Comparison of ENCODE assay signal across 9 mouse cellular contexts in genomic region chr8:105294776-105295175, GRCm38 (mm10). TPM values are rescaled to one million over a fixed set of nuclear protein-coding genes. Genes with fewer than 3 reads are reported as not detected.
DNase-seq lines count a peak whose midpoint lies in the region; ATAC-seq and TF ChIP-seq lines count a peak whose summit lies in the region.
"Had no signal": no experiment of that assay in that cellular context is flagged by ENCODE, and none has a peak within 500 bp of the region (broad histone marks: within the 10 kb centered on the region; RNA-seq: fewer than 3 reads in every experiment).

No protein-coding gene starts in this region.

- no peak for ATAC-seq in forebrain, embryonic 11.5 days (replicated peaks; ENCODE audit: low FRiP score)
- no peak for ATAC-seq in forebrain, embryonic 13.5 days
- no peak for ATAC-seq in kidney, embryonic 16.5 days (ENCODE audit: low FRiP score, low TSS enrichment)
- ATAC-seq in liver, embryonic 11.5 days (replicated peaks; ENCODE audit: low FRiP score) = no peak
- ATAC-seq: forebrain, embryonic 15.5 days had no signal

- H3K9ac ChIP-seq in forebrain, embryonic 11.5 days (ENCODE audit: low read length) = no peak overlapping the region
- no peak overlapping the region; the same call in 1 of the 2 replicates for H3K9ac ChIP-seq in forebrain, embryonic 13.5 days
- peak overlapping the region; percentile 24; the same call in 1 of the 2 replicates for H3K9ac ChIP-seq in kidney, embryonic 16.5 days (replicated peaks; ENCODE audit: low read length)
- 0 out of 2 replicates have a peak overlapping the region, but pooled peaks have one; percentile 45 for H3K9ac ChIP-seq in CH12.LX (ENCODE audit: insufficient read depth, low read depth)
- peak overlapping the region; percentile 10; the same call in 1 of the 2 replicates for H3K9ac ChIP-seq in liver, embryonic 11.5 days (ENCODE audit: low read depth, low read length)
- H3K9ac ChIP-seq: forebrain, embryonic 15.5 days had no signal

- H3K79me2 ChIP-seq in CH12.LX (replicated peaks; ENCODE audit: control insufficient read depth, extremely low read depth, insufficient read depth, poor library complexity, severe bottlenecking) = peaks cover 20% of the 10 kb centered on the region

- H3K27ac ChIP-seq in forebrain, embryonic 11.5 days (ENCODE audit: low read depth, low read length) = no peak overlapping the region
- no peak overlapping the region for H3K27ac ChIP-seq in forebrain, embryonic 13.5 days
- H3K27ac ChIP-seq in kidney, embryonic 16.5 days (ENCODE audit: low read length) = no peak overlapping the region
- H3K27ac ChIP-seq in CH12.LX (ENCODE audit: insufficient read depth, low read depth) = peak overlapping the region; percentile 65; the same call in 1 of the 2 replicates
- H3K27ac ChIP-seq in liver, embryonic 11.5 days (ENCODE audit: low read depth, low read length) = no peak overlapping the region
- H3K27ac ChIP-seq: forebrain, embryonic 15.5 days had no signal

- H3K4me2 ChIP-seq in forebrain, embryonic 11.5 days (ENCODE audit: low read depth, low read length, severe bottlenecking) = no peak overlapping the region
- no peak overlapping the region for H3K4me2 ChIP-seq in forebrain, embryonic 13.5 days
- H3K4me2 ChIP-seq in kidney, embryonic 16.5 days (replicated peaks; ENCODE audit: low read depth, low read length) = peak overlapping the region; percentile 45
- peak overlapping the region; percentile 88 for H3K4me2 ChIP-seq in CH12.LX (ENCODE audit: insufficient read depth, low read depth, poor library complexity, severe bottlenecking)
- peak overlapping the region; percentile 76 for H3K4me2 ChIP-seq in liver, embryonic 11.5 days
- H3K4me2 ChIP-seq: forebrain, embryonic 15.5 days had no signal

- WGBS in forebrain, embryonic 11.5 days = 60% methylated on average over 9 of the region's 9 CpGs
- 61% methylated on average over 9 of the region's 9 CpGs for WGBS in forebrain, embryonic 13.5 days
- 70% methylated on average over 9 of the region's 9 CpGs for whole genome bisulfite sequencing in kidney, embryonic 16.5 days
- 73% methylated on average over 9 of the region's 9 CpGs for WGBS in liver, embryonic 11.5 days

- peaks cover 9% of the 10 kb centered on the region for H3K27me3 ChIP-seq in forebrain, embryonic 11.5 days (ENCODE audit: control insufficient read depth, insufficient read depth, low read length)
- peaks cover 11% of the 10 kb centered on the region for H3K27me3 ChIP-seq in forebrain, embryonic 13.5 days
- peaks cover 11% of the 10 kb centered on the region for H3K27me3 ChIP-seq in kidney, embryonic 16.5 days (ENCODE audit: insufficient read depth, low read length)
- H3K27me3 ChIP-seq in CH12.LX (replicated peaks) = no peaks in the 10 kb centered on the region
- peaks cover 11% of the 10 kb centered on the region for H3K27me3 ChIP-seq in liver, embryonic 11.5 days (replicated peaks; ENCODE audit: control insufficient read depth, insufficient read depth, low read length)

- dilution Hi-C loops in CH12.LX (cut with MboI; ENCODE audit: extremely low pct_ligation_motif_present, extremely low pct_unique_long_range_greater_than_20kb, low sequenced_read_pairs) = no loop called here

- DNase-seq in forebrain, embryonic 11.5 days (ENCODE audit: low spot score) = peak; percentile 46
- no peak for DNase-seq in kidney, adult 8-10 months
- no peak for DNase-seq in CH12.LX (ENCODE audit: extremely low read depth)
- no peak for DNase-seq in liver, embryonic 11.5 days (ENCODE audit: low spot score)
- no peak for DNase-seq in layer of hippocampus, adult 9-11 months
- no peak for DNase-seq in adrenal gland, postnatal 25 days

- no peak overlapping the region for H3K4me3 ChIP-seq in forebrain, embryonic 11.5 days (ENCODE audit: low read depth, low read length)
- H3K4me3 ChIP-seq in forebrain, embryonic 13.5 days = no peak overlapping the region
- H3K4me3 ChIP-seq in kidney, embryonic 16.5 days (ENCODE audit: low read length) = peak overlapping the region; percentile 35
- H3K4me3 ChIP-seq in CH12.LX (replicated peaks in 1 of 3; ENCODE audit: low read depth in 2 of 3, low read length in 2 of 3, poor library complexity in 1 of 3) = peak overlapping the region in 1 of 3 experiments; percentile 57
- peak overlapping the region; percentile 26 for H3K4me3 ChIP-seq in liver, embryonic 11.5 days (ENCODE audit: low read depth, low read length)
- H3K4me3 ChIP-seq: forebrain, embryonic 15.5 days had no signal

- H3K36me3 ChIP-seq in forebrain, embryonic 11.5 days (ENCODE audit: control insufficient read depth, insufficient read depth, low read length) = no peaks in the 10 kb centered on the region
- peaks cover 11% of the 10 kb centered on the region for H3K36me3 ChIP-seq in forebrain, embryonic 13.5 days (ENCODE audit: poor library complexity, severe bottlenecking)
- H3K36me3 ChIP-seq in kidney, embryonic 16.5 days (ENCODE audit: insufficient read depth, low read length) = peaks cover 5% of the 10 kb centered on the region; the same call in 1 of the 2 replicates
- peaks cover under 1 to 26% of the 10 kb centered on the region in 2 experiments for H3K36me3 ChIP-seq in CH12.LX (replicated peaks in 1 of 2; ENCODE audit: control insufficient read depth in 1 of 2, insufficient read depth in 1 of 2, low read length in 1 of 2)
- H3K36me3 ChIP-seq in liver, embryonic 11.5 days (ENCODE audit: control insufficient read depth, insufficient read depth, low read length) = peaks cover 9% of the 10 kb centered on the region; the same call in 1 of the 2 replicates

- peaks cover 19% of the 10 kb centered on the region for H3K4me1 ChIP-seq in forebrain, embryonic 11.5 days (replicated peaks; ENCODE audit: control insufficient read depth, insufficient read depth, low read length)
- H3K4me1 ChIP-seq in forebrain, embryonic 13.5 days = peaks cover 38% of the 10 kb centered on the region
- peaks cover 30% of the 10 kb centered on the region for H3K4me1 ChIP-seq in kidney, embryonic 16.5 days (ENCODE audit: insufficient read depth, low read length)
- peaks cover 12 to 42% of the 10 kb centered on the region in 2 experiments for H3K4me1 ChIP-seq in CH12.LX (ENCODE audit: control insufficient read depth in 1 of 2, insufficient read depth in 2 of 2)
- H3K4me1 ChIP-seq in liver, embryonic 11.5 days (replicated peaks; ENCODE audit: control insufficient read depth, insufficient read depth, low read length) = peaks cover 30% of the 10 kb centered on the region

- in situ Hi-C loops in CH12.LX (cut with MboI; ENCODE audit: low pct_ligation_motif_present, low pct_unique_long_range_greater_than_20kb, low sequenced_read_pairs) = loop anchor here (5.0 kb wide), 1 partner anchor 37 kb away; the partner anchor contains the start of gene B3gnt9

- no peak for TF ChIP-seq EP300 in CH12.LX (IDR thresholded peaks at IDR 0.05; ENCODE audit: low read length)

- H3K9me3 ChIP-seq in forebrain, embryonic 11.5 days (ENCODE audit: control insufficient read depth, low read length) = no peaks in the 10 kb centered on the region
- H3K9me3 ChIP-seq in forebrain, embryonic 13.5 days (replicated peaks) = no peaks in the 10 kb centered on the region
- H3K9me3 ChIP-seq in kidney, embryonic 16.5 days (ENCODE audit: low read length) = no peaks in the 10 kb centered on the region
- H3K9me3 ChIP-seq in CH12.LX (replicated peaks; ENCODE audit: low read length) = no peaks in the 10 kb centered on the region
- no peaks in the 10 kb centered on the region for H3K9me3 ChIP-seq in liver, embryonic 11.5 days (ENCODE audit: control insufficient read depth, low read length)
- H3K9me3 ChIP-seq: forebrain, embryonic 15.5 days had no signal

- TF ChIP-seq POLR2A in CH12.LX (IDR thresholded peaks at IDR 0.05; ENCODE audit: low read depth, low read length) = no peak

- TF ChIP-seq RAD21 in CH12.LX (IDR thresholded peaks at IDR 0.05; ENCODE audit: low read depth, low read length) = no peak

- TF ChIP-seq CTCF in CH12.LX (conservative IDR thresholded peaks at IDR 0.05 in 1 of 2, IDR thresholded peaks at IDR 0.05 in 1 of 2; ENCODE audit: low read depth in 2 of 2, low read length in 2 of 2) = no peak

RNA-seq across cellular contexts. Expression of gene Exoc3l, which starts 1.1 kb away (rescaled TPM):
- 10.3 TPM in 2 replicates for polyA plus RNA-seq in forebrain, embryonic 11.5 days (2014; fragmentation: Nextera tagmentation; extraction: Ambion mirVana)
- 9.8 and 10.3 TPM in 2 replicates for polyA plus RNA-seq in forebrain, embryonic 13.5 days (2015; fragmentation: Nextera tagmentation; extraction: Ambion mirVana)
- 29.5 and 32.1 TPM in 2 replicates for polyA plus RNA-seq in kidney, embryonic 16.5 days (2015; fragmentation: Nextera tagmentation; extraction: Ambion mirVana)
- 10.9 and 12.5 TPM in 2 replicates for total RNA-seq in CH12.LX (2012; rRNA removed)
- total RNA-seq in CH12.LX (2014; rRNA removed) = 3.9 and 4.4 TPM in 2 replicates
- polyA plus RNA-seq in CH12.LX (2012; ENCODE audit: insufficient read length, low read depth) = 6.3 and 7.5 TPM in 2 replicates
- polyA plus RNA-seq in liver, embryonic 11.5 days (2014; fragmentation: Nextera tagmentation; extraction: Ambion mirVana) = 13.7 and 19.6 TPM in 2 replicates
- total RNA-seq in adrenal gland, postnatal 25 days (2021) = 28.1 and 32.0 TPM in 2 replicates

RNA-seq across cellular contexts. Expression of gene E2f4, which starts 2.7 kb away (rescaled TPM):
- 122 and 135 TPM in 2 replicates for polyA plus RNA-seq in forebrain, embryonic 11.5 days (2014; fragmentation: Nextera tagmentation; extraction: Ambion mirVana)
- 56.9 and 60.6 TPM in 2 replicates for polyA plus RNA-seq in forebrain, embryonic 13.5 days (2015; fragmentation: Nextera tagmentation; extraction: Ambion mirVana)
- polyA plus RNA-seq in kidney, embryonic 16.5 days (2015; fragmentation: Nextera tagmentation; extraction: Ambion mirVana) = 90.1 and 108 TPM in 2 replicates
- total RNA-seq in CH12.LX (2012; rRNA removed) (51.0 and 62.4 TPM in 2 replicates), CH12.LX (2014; rRNA removed) (34.1 and 39.9 TPM in 2 replicates)
- 165 and 198 TPM in 2 replicates for polyA plus RNA-seq in CH12.LX (2012; ENCODE audit: insufficient read length, low read depth)
- 266 and 301 TPM in 2 replicates for polyA plus RNA-seq in liver, embryonic 11.5 days (2014; fragmentation: Nextera tagmentation; extraction: Ambion mirVana)
- 44.1 and 45.5 TPM in 2 replicates for total RNA-seq in adrenal gland, postnatal 25 days (2021)

RNA-seq across cellular contexts. Expression of gene 4931428F04Rik, which starts 5.1 kb away (rescaled TPM):
- 23.4 and 30.3 TPM in 2 replicates for polyA plus RNA-seq in forebrain, embryonic 11.5 days (2014; fragmentation: Nextera tagmentation; extraction: Ambion mirVana)
- polyA plus RNA-seq in forebrain, embryonic 13.5 days (2015; fragmentation: Nextera tagmentation; extraction: Ambion mirVana) = 57.4 and 66.1 TPM in 2 replicates
- polyA plus RNA-seq in kidney, embryonic 16.5 days (2015; fragmentation: Nextera tagmentation; extraction: Ambion mirVana) = 10.5 and 13.4 TPM in 2 replicates
- total RNA-seq in CH12.LX (2012; rRNA removed) = 4.7 and 4.8 TPM in 2 replicates
- 2.2 and 2.7 TPM in 2 replicates for total RNA-seq in CH12.LX (2014; rRNA removed)
- 9.1 and 9.4 TPM in 2 replicates for polyA plus RNA-seq in CH12.LX (2012; ENCODE audit: insufficient read length, low read depth)
- polyA plus RNA-seq in liver, embryonic 11.5 days (2014; fragmentation: Nextera tagmentation; extraction: Ambion mirVana) = 4.7 and 5.1 TPM in 2 replicates
- 1.9 and 3.7 TPM in 2 replicates for total RNA-seq in adrenal gland, postnatal 25 days (2021)

RNA-seq across cellular contexts. Expression of gene Elmo3, which starts 10.6 kb away (rescaled TPM):
- polyA plus RNA-seq in forebrain, embryonic 11.5 days (2014; fragmentation: Nextera tagmentation; extraction: Ambion mirVana) = 2.4 and 2.6 TPM in 2 replicates
- polyA plus RNA-seq in forebrain, embryonic 13.5 days (2015; fragmentation: Nextera tagmentation; extraction: Ambion mirVana) = 0.75 and 0.83 TPM in 2 replicates
- polyA plus RNA-seq in kidney, embryonic 16.5 days (2015; fragmentation: Nextera tagmentation; extraction: Ambion mirVana) = 13.3 and 13.9 TPM in 2 replicates
- total RNA-seq in CH12.LX (2012; rRNA removed) = 1.4 and 1.6 TPM in 2 replicates
- total RNA-seq in CH12.LX (2014; rRNA removed) = 0.72 and 0.77 TPM in 2 replicates
- polyA plus RNA-seq in CH12.LX (2012; ENCODE audit: insufficient read length, low read depth) = 1.3 and 2.4 TPM in 2 replicates
- 2.6 and 3.0 TPM in 2 replicates for polyA plus RNA-seq in liver, embryonic 11.5 days (2014; fragmentation: Nextera tagmentation; extraction: Ambion mirVana)
- 3.9 and 9.8 TPM in 2 replicates for total RNA-seq in adrenal gland, postnatal 25 days (2021)

RNA-seq across cellular contexts. Expression of gene Nol3, which starts 18.8 kb away (rescaled TPM):
- polyA plus RNA-seq in forebrain, embryonic 11.5 days (2014; fragmentation: Nextera tagmentation; extraction: Ambion mirVana) = 1.6 and 2.1 TPM in 2 replicates
- 2.4 and 3.0 TPM in 2 replicates for polyA plus RNA-seq in forebrain, embryonic 13.5 days (2015; fragmentation: Nextera tagmentation; extraction: Ambion mirVana)
- polyA plus RNA-seq in kidney, embryonic 16.5 days (2015; fragmentation: Nextera tagmentation; extraction: Ambion mirVana) = 1.2 and 1.4 TPM in 2 replicates
- 0.34 and 0.42 TPM in 2 replicates for total RNA-seq in CH12.LX (2012; rRNA removed)
- not detected in 2 replicates for total RNA-seq in CH12.LX (2014; rRNA removed)
- 0.31 TPM in 1 of 2 replicates, not detected in the other for polyA plus RNA-seq in CH12.LX (2012; ENCODE audit: insufficient read length, low read depth)
- 0.14 and 0.51 TPM in 2 replicates for polyA plus RNA-seq in liver, embryonic 11.5 days (2014; fragmentation: Nextera tagmentation; extraction: Ambion mirVana)
- total RNA-seq in adrenal gland, postnatal 25 days (2021) = 4.4 and 4.7 TPM in 2 replicates

Comparison
In these comparisons a context has a peak if more than half of its experiments do, and no peak if none do; other contexts are left out.
1. H3K4me2 ChIP-seq: peak in kidney, embryonic 16.5 days (single experiment), CH12.LX (single experiment) and liver, embryonic 11.5 days (single experiment); none in forebrain, embryonic 11.5 days (single experiment) and forebrain, embryonic 13.5 days (single experiment).
2. H3K4me3 ChIP-seq: peak in kidney, embryonic 16.5 days (single experiment) and liver, embryonic 11.5 days (single experiment); none in forebrain, embryonic 11.5 days (single experiment) and forebrain, embryonic 13.5 days (single experiment).
3. H3K9ac ChIP-seq: peak in kidney, embryonic 16.5 days (single experiment), CH12.LX (single experiment) and liver, embryonic 11.5 days (single experiment); none in forebrain, embryonic 11.5 days (single experiment) and forebrain, embryonic 13.5 days (single experiment).